Comparison of ENCODE assay signal across 22 mouse cellular contexts in genomic region chr5:118071766-118072165, GRCm38 (mm10). TPM values are rescaled to one million over a fixed set of nuclear protein-coding genes. Genes with fewer than 3 reads are reported as not detected.
DNase-seq lines count a peak whose midpoint lies in the region; ATAC-seq and TF ChIP-seq lines count a peak whose summit lies in the region.
"Had no signal": no experiment of that assay in that cellular context is flagged by ENCODE, and none has a peak within 500 bp of the region (broad histone marks: within the 10 kb centered on the region; RNA-seq: fewer than 3 reads in every experiment).

No protein-coding gene starts in this region.

- WGBS in forebrain, postnatal 0 days: 71% methylated on average over 5 of the region's 5 CpGs
- 83% methylated on average over 5 of the region's 5 CpGs for WGBS in forebrain, embryonic 12.5 days
- 77% methylated on average over 5 of the region's 5 CpGs for WGBS in liver, embryonic 16.5 days (ENCODE audit: insufficient replicate concordance)
- 60% methylated on average over 5 of the region's 5 CpGs for WGBS in kidney, embryonic 15.5 days

- no peak for DNase-seq in forebrain, postnatal 0 days
- DNase-seq in liver: no peak
- peak; percentile 42 to 76 for DNase-seq in kidney, postnatal 25 days
- no peak for DNase-seq in left cerebral cortex, postnatal 4 days
- DNase-seq in thymus, postnatal 4 days: no peak
- DNase-seq: adrenal gland, adult 8-10 months; adrenal gland, postnatal 36 days; cerebellum, adult 2 months; cerebellum, postnatal 14 days; gastrocnemius, postnatal 36 days; heart, adult 11 months; heart, postnatal 36 days had no signal

- H3K4me1 ChIP-seq in forebrain, postnatal 0 days (ENCODE audit: insufficient read depth): no peaks in the 10 kb centered on the region
- H3K4me1 ChIP-seq in forebrain, embryonic 12.5 days: peaks cover 23% of the 10 kb centered on the region
- no peaks in the 10 kb centered on the region for H3K4me1 ChIP-seq in liver, embryonic 16.5 days (ENCODE audit: control insufficient read depth, low read depth, low read length)
- peaks cover 6% of the 10 kb centered on the region for H3K4me1 ChIP-seq in kidney, embryonic 15.5 days
- H3K4me1 ChIP-seq: embryonic facial prominence, embryonic 12.5 days had no signal

- no peak overlapping the region for H3K27ac ChIP-seq in forebrain, postnatal 0 days (ENCODE audit: low read depth, low read length)
- no peak overlapping the region for H3K27ac ChIP-seq in forebrain, embryonic 12.5 days
- H3K27ac ChIP-seq in liver, embryonic 16.5 days (ENCODE audit: low read length): no peak overlapping the region
- H3K27ac ChIP-seq in kidney, embryonic 15.5 days: 0 out of 2 replicates have a peak overlapping the region, but pooled peaks have one; percentile 54
- H3K27ac ChIP-seq: embryonic facial prominence, embryonic 12.5 days; heart, embryonic 13.5 days; hindbrain, embryonic 15.5 days had no signal

- H3K9me3 ChIP-seq in forebrain, postnatal 0 days (ENCODE audit: low read length): no peaks in the 10 kb centered on the region
- H3K9me3 ChIP-seq in forebrain, embryonic 12.5 days: no peaks in the 10 kb centered on the region
- H3K9me3 ChIP-seq in liver, embryonic 16.5 days (replicated peaks; ENCODE audit: control insufficient read depth, low read length): no peaks in the 10 kb centered on the region
- H3K9me3 ChIP-seq in kidney, embryonic 15.5 days (replicated peaks): no peaks in the 10 kb centered on the region
- H3K9me3 ChIP-seq: embryonic facial prominence, embryonic 12.5 days; forebrain, embryonic 13.5 days; heart, embryonic 13.5 days; hindbrain, embryonic 15.5 days had no signal

- ATAC-seq in forebrain, postnatal 0 days: no peak
- no peak for ATAC-seq in forebrain, embryonic 12.5 days (ENCODE audit: low FRiP score)
- peak; percentile 40; the same call in 1 of the 2 replicates for ATAC-seq in liver, embryonic 16.5 days (ENCODE audit: low read depth)
- no peak for ATAC-seq in kidney, embryonic 15.5 days (replicated peaks; ENCODE audit: low FRiP score)
- ATAC-seq: activated CD4-positive, CD25-positive, alpha-beta regulatory T cell, adult 4 months; forebrain, embryonic 13.5 days; Patski had no signal

- peaks cover 29% of the 10 kb centered on the region for H3K36me3 ChIP-seq in forebrain, postnatal 0 days (ENCODE audit: insufficient read depth)
- peaks cover 60% of the 10 kb centered on the region for H3K36me3 ChIP-seq in forebrain, embryonic 12.5 days (replicated peaks)
- H3K36me3 ChIP-seq in liver, embryonic 16.5 days (ENCODE audit: control insufficient read depth, insufficient read depth): peaks cover 5% of the 10 kb centered on the region
- peaks cover 81% of the 10 kb centered on the region for H3K36me3 ChIP-seq in kidney, embryonic 15.5 days

- TF ChIP-seq CTCF in forebrain, postnatal 0 days (IDR thresholded peaks at IDR 0.05; ENCODE audit: low read depth): no peak

- no peak overlapping the region for H3K4me3 ChIP-seq in forebrain, postnatal 0 days (ENCODE audit: low read depth, low read length)
- no peak overlapping the region for H3K4me3 ChIP-seq in forebrain, embryonic 12.5 days (replicated peaks)
- no peak overlapping the region for H3K4me3 ChIP-seq in liver, embryonic 16.5 days (ENCODE audit: low read depth, low read length)
- no peak overlapping the region for H3K4me3 ChIP-seq in kidney, embryonic 15.5 days (replicated peaks)
- H3K4me3 ChIP-seq: embryonic facial prominence, embryonic 12.5 days; forebrain, embryonic 13.5 days; heart, embryonic 13.5 days; hindbrain, embryonic 15.5 days had no signal

- no peaks in the 10 kb centered on the region for H3K27me3 ChIP-seq in forebrain, postnatal 0 days (ENCODE audit: insufficient read depth, low read length)
- no peaks in the 10 kb centered on the region for H3K27me3 ChIP-seq in forebrain, embryonic 12.5 days
- no peaks in the 10 kb centered on the region for H3K27me3 ChIP-seq in liver, embryonic 16.5 days (ENCODE audit: control insufficient read depth, insufficient read depth, low read depth, low read length)
- no peaks in the 10 kb centered on the region for H3K27me3 ChIP-seq in kidney, embryonic 15.5 days
- H3K27me3 ChIP-seq: CH12.LX; embryonic facial prominence, embryonic 12.5 days; forebrain, embryonic 13.5 days; heart, embryonic 13.5 days; hindbrain, embryonic 15.5 days; Patski had no signal

- intact Hi-C loops in left cerebral cortex, postnatal 4 days (cut with DNase I): no loop called here

- H3K9ac ChIP-seq in forebrain, postnatal 0 days: 0 out of 2 replicates have a peak overlapping the region, but pooled peaks have one; percentile 3
- no peak overlapping the region for H3K9ac ChIP-seq in forebrain, embryonic 12.5 days
- no peak overlapping the region for H3K9ac ChIP-seq in liver, embryonic 16.5 days (ENCODE audit: low read depth, low read length)
- H3K9ac ChIP-seq in kidney, embryonic 15.5 days: no peak overlapping the region
- H3K9ac ChIP-seq: embryonic facial prominence, embryonic 12.5 days; forebrain, embryonic 13.5 days; heart, embryonic 13.5 days; hindbrain, embryonic 15.5 days had no signal

- H3K4me2 ChIP-seq in forebrain, postnatal 0 days (ENCODE audit: low read depth): no peak overlapping the region
- no peak overlapping the region for H3K4me2 ChIP-seq in forebrain, embryonic 12.5 days
- H3K4me2 ChIP-seq in liver, embryonic 16.5 days (ENCODE audit: low read depth, low read length): no peak overlapping the region
- no peak overlapping the region for H3K4me2 ChIP-seq in kidney, embryonic 15.5 days
- H3K4me2 ChIP-seq: embryonic facial prominence, embryonic 12.5 days; forebrain, embryonic 13.5 days; heart, embryonic 13.5 days; hindbrain, embryonic 15.5 days had no signal

RNA-seq across cellular contexts. Expression of gene Tesc, which starts 44.2 kb away (rescaled TPM):
- total RNA-seq in forebrain, postnatal 0 days (2014; rRNA removed): 8.5 and 13.0 TPM in 2 replicates
- polyA plus RNA-seq in forebrain, postnatal 0 days (2015; fragmentation: Nextera tagmentation; extraction: Ambion mirVana): 12.2 and 19.9 TPM in 2 replicates
- 4.7 and 6.3 TPM in 2 replicates for polyA plus RNA-seq in forebrain, embryonic 12.5 days (2016; fragmentation: Nextera tagmentation; extraction: Ambion mirVana)
- polyA plus RNA-seq in liver, embryonic 16.5 days (2015; fragmentation: Nextera tagmentation; extraction: Ambion mirVana): 1.3 and 1.9 TPM in 2 replicates
- polyA plus RNA-seq in kidney, embryonic 15.5 days (2015; fragmentation: Nextera tagmentation; extraction: Ambion mirVana): 17.1 and 18.6 TPM in 2 replicates
- 1 to 10 TPM; 3.7 to 5.4 TPM for total RNA-seq in left cerebral cortex, postnatal 4 days (2021)

Comparison
In these comparisons a context has a peak if more than half of its experiments do, and no peak if none do; other contexts are left out.
1. DNase-seq: peak in kidney, postnatal 25 days (2 of 2); none in forebrain, postnatal 0 days (single experiment), liver (single experiment), left cerebral cortex, postnatal 4 days (single experiment) and thymus, postnatal 4 days (single experiment).